Mouse (Mus musculus): ENCODE measurements around the gene Cilp2. TPM values are rescaled to one million over a fixed set of nuclear protein-coding genes. Genes with fewer than 3 reads are reported as not detected.

Gene Cilp2
- polyA plus RNA-seq, 1 experiment from 2014 or later, result not detected

GRCm38 (mm10) chr8:69870907-69871306 is 16.6 kb downstream of the Cilp2 start:
- 75% methylated on average over 6 of the region's 6 CpGs for WGBS (ENCODE audit: insufficient replicate concordance)
- H3K9me3 ChIP-seq (replicated peaks; ENCODE audit: control insufficient read depth, low read length), result no peaks in the 10 kb centered on the region
- H3K4me2 ChIP-seq (ENCODE audit: low read depth, low read length), result no peak overlapping the region
- no peak overlapping the region for H3K4me3 ChIP-seq (ENCODE audit: low read depth, low read length)
- no peak for ATAC-seq (ENCODE audit: low read depth)
- H3K9ac ChIP-seq (ENCODE audit: low read depth, low read length), result no peak overlapping the region
- H3K4me1 ChIP-seq (ENCODE audit: control insufficient read depth, low read depth, low read length), result no peaks in the 10 kb centered on the region
- no peaks in the 10 kb centered on the region for H3K27me3 ChIP-seq (ENCODE audit: control insufficient read depth, insufficient read depth, low read depth, low read length)
- H3K27ac ChIP-seq (ENCODE audit: low read length), result no peak overlapping the region
- no peaks in the 10 kb centered on the region for H3K36me3 ChIP-seq (ENCODE audit: control insufficient read depth, insufficient read depth)

- Histone ChIP-seq H3K4me2 (ENCODE audit: low read depth, low read length) (no peak overlapping the region), H3K27me3 (ENCODE audit: control insufficient read depth, insufficient read depth, low read depth, low read length) (no peaks in the 10 kb centered on the region), H3K9ac (ENCODE audit: low read depth, low read length) (no peak overlapping the region), H3K4me1 (ENCODE audit: control insufficient read depth, low read depth, low read length) (no peaks in the 10 kb centered on the region), H3K27ac (ENCODE audit: low read length) (no peak overlapping the region), H3K36me3 (ENCODE audit: control insufficient read depth, insufficient read depth) (no peaks in the 10 kb centered on the region), H3K4me3 (ENCODE audit: low read depth, low read length) (no peak overlapping the region), H3K9me3 (replicated peaks; ENCODE audit: control insufficient read depth, low read length) (no peaks in the 10 kb centered on the region)
- WGBS (ENCODE audit: insufficient replicate concordance), result 67% methylated on average over 11 of the region's 11 CpGs
- no peak for ATAC-seq (ENCODE audit: low read depth)
Measured at GRCm38 (mm10) chr8:69870003-69870765, 17.3 kb downstream of the Cilp2 start.

- no peak overlapping the region for H3K4me2 ChIP-seq (ENCODE audit: low read depth, low read length)
- ATAC-seq (ENCODE audit: low read depth), result no peak
- H3K4me1 ChIP-seq (ENCODE audit: control insufficient read depth, low read depth, low read length), result peaks cover 5% of the 10 kb centered on the region; the same call in 1 of the 2 replicates
- H3K27ac ChIP-seq (ENCODE audit: low read length), result no peak overlapping the region
- no peak overlapping the region for H3K9ac ChIP-seq (ENCODE audit: low read depth, low read length)
- H3K9me3 ChIP-seq (replicated peaks; ENCODE audit: control insufficient read depth, low read length), result no peaks in the 10 kb centered on the region
- no peaks in the 10 kb centered on the region for H3K36me3 ChIP-seq (ENCODE audit: control insufficient read depth, insufficient read depth)
- 74% methylated on average over 5 of the region's 5 CpGs for WGBS (ENCODE audit: insufficient replicate concordance)
- H3K4me3 ChIP-seq (ENCODE audit: low read depth, low read length), result no peak overlapping the region
- no peaks in the 10 kb centered on the region for H3K27me3 ChIP-seq (ENCODE audit: control insufficient read depth, insufficient read depth, low read depth, low read length)
Measured at GRCm38 (mm10) chr8:69867696-69868326, 19.7 kb downstream of the Cilp2 start.

GRCm38 (mm10) chr8:69864180-69864579 is 23.3 kb downstream of the Cilp2 start:
- no peaks in the 10 kb centered on the region for H3K9me3 ChIP-seq (replicated peaks; ENCODE audit: control insufficient read depth, low read length)
- no peak overlapping the region for H3K27ac ChIP-seq (ENCODE audit: low read length)
- no peak overlapping the region for H3K9ac ChIP-seq (ENCODE audit: low read depth, low read length)
- H3K36me3 ChIP-seq (ENCODE audit: control insufficient read depth, insufficient read depth), result no peaks in the 10 kb centered on the region
- WGBS (ENCODE audit: insufficient replicate concordance), result 60% methylated on average over 5 of the region's 5 CpGs
- H3K4me3 ChIP-seq (ENCODE audit: low read depth, low read length), result no peak overlapping the region
- H3K27me3 ChIP-seq (ENCODE audit: control insufficient read depth, insufficient read depth, low read depth, low read length), result no peaks in the 10 kb centered on the region
- H3K4me1 ChIP-seq (ENCODE audit: control insufficient read depth, low read depth, low read length), result peaks cover 5% of the 10 kb centered on the region; the same call in 1 of the 2 replicates
- H3K4me2 ChIP-seq (ENCODE audit: low read depth, low read length), result no peak overlapping the region
- ATAC-seq (ENCODE audit: low read depth), result no peak

GRCm38 (mm10) chr8:69863387-69864020 is 24.0 kb downstream of the Cilp2 start:
- WGBS (ENCODE audit: insufficient replicate concordance), result 54% methylated on average over 5 of the region's 5 CpGs
- Histone ChIP-seq H3K4me2 (ENCODE audit: low read depth, low read length) (no peak overlapping the region), H3K36me3 (ENCODE audit: control insufficient read depth, insufficient read depth) (no peaks in the 10 kb centered on the region), H3K27ac (ENCODE audit: low read length) (no peak overlapping the region), H3K9ac (ENCODE audit: low read depth, low read length) (no peak overlapping the region), H3K9me3 (replicated peaks; ENCODE audit: control insufficient read depth, low read length) (no peaks in the 10 kb centered on the region), H3K4me1 (ENCODE audit: control insufficient read depth, low read depth, low read length) (peaks cover 5% of the 10 kb centered on the region; the same call in 1 of the 2 replicates), H3K4me3 (ENCODE audit: low read depth, low read length) (no peak overlapping the region), H3K27me3 (ENCODE audit: control insufficient read depth, insufficient read depth, low read depth, low read length) (no peaks in the 10 kb centered on the region)
- peak; percentile 51; the same call in 1 of the 2 replicates for ATAC-seq (ENCODE audit: low read depth)

GRCm38 (mm10) chr8:69861251-69861650 is 26.2 kb downstream of the Cilp2 start:
- no peaks in the 10 kb centered on the region for H3K9me3 ChIP-seq (replicated peaks; ENCODE audit: control insufficient read depth, low read length)
- H3K27ac ChIP-seq (ENCODE audit: low read length), result no peak overlapping the region
- WGBS (ENCODE audit: insufficient replicate concordance), result 31% methylated on average over 2 of the region's 2 CpGs
- no peaks in the 10 kb centered on the region for H3K36me3 ChIP-seq (ENCODE audit: control insufficient read depth, insufficient read depth)
- no peak for ATAC-seq (ENCODE audit: low read depth)
- H3K4me3 ChIP-seq (ENCODE audit: low read depth, low read length), result no peak overlapping the region
- no peak overlapping the region for H3K4me2 ChIP-seq (ENCODE audit: low read depth, low read length)
- H3K27me3 ChIP-seq (ENCODE audit: control insufficient read depth, insufficient read depth, low read depth, low read length), result no peaks in the 10 kb centered on the region
- H3K9ac ChIP-seq (ENCODE audit: low read depth, low read length), result no peak overlapping the region
- peaks cover 5% of the 10 kb centered on the region; the same call in 1 of the 2 replicates for H3K4me1 ChIP-seq (ENCODE audit: control insufficient read depth, low read depth, low read length)

GRCm38 (mm10) chr8:69860807-69861206 is 26.7 kb downstream of the Cilp2 start:
- Histone ChIP-seq H3K4me3 (ENCODE audit: low read depth, low read length) (no peak overlapping the region), H3K9me3 (replicated peaks; ENCODE audit: control insufficient read depth, low read length) (no peaks in the 10 kb centered on the region), H3K9ac (ENCODE audit: low read depth, low read length) (no peak overlapping the region), H3K27me3 (ENCODE audit: control insufficient read depth, insufficient read depth, low read depth, low read length) (no peaks in the 10 kb centered on the region), H3K36me3 (ENCODE audit: control insufficient read depth, insufficient read depth) (no peaks in the 10 kb centered on the region), H3K4me1 (ENCODE audit: control insufficient read depth, low read depth, low read length) (peaks cover 5% of the 10 kb centered on the region; the same call in 1 of the 2 replicates), H3K27ac (ENCODE audit: low read length) (no peak overlapping the region), H3K4me2 (ENCODE audit: low read depth, low read length) (no peak overlapping the region)
- ATAC-seq (ENCODE audit: low read depth), result no peak
- WGBS (ENCODE audit: insufficient replicate concordance), result 60% methylated on average over 4 of the region's 4 CpGs

GRCm38 (mm10) chr8:69853869-69854268 is 33.6 kb downstream of the Cilp2 start:
- H3K4me1 ChIP-seq (ENCODE audit: control insufficient read depth, low read depth, low read length), result peaks cover 11% of the 10 kb centered on the region
- no peaks in the 10 kb centered on the region for H3K36me3 ChIP-seq (ENCODE audit: control insufficient read depth, insufficient read depth)
- no peaks in the 10 kb centered on the region for H3K27me3 ChIP-seq (ENCODE audit: control insufficient read depth, insufficient read depth, low read depth, low read length)
- WGBS (ENCODE audit: insufficient replicate concordance), result 74% methylated on average over 10 of the region's 10 CpGs
- no peak overlapping the region for H3K9ac ChIP-seq (ENCODE audit: low read depth, low read length)
- no peaks in the 10 kb centered on the region; the same call in 1 of the 2 replicates for H3K9me3 ChIP-seq (replicated peaks; ENCODE audit: control insufficient read depth, low read length)
- no peak overlapping the region for H3K27ac ChIP-seq (ENCODE audit: low read length)
- no peak for ATAC-seq (ENCODE audit: low read depth)
- H3K4me2 ChIP-seq (ENCODE audit: low read depth, low read length), result no peak overlapping the region
- no peak overlapping the region for H3K4me3 ChIP-seq (ENCODE audit: low read depth, low read length)

Measured in liver, embryonic 16.5 days (tissue).